Comparison of ENCODE assay signal across 24 mouse cellular contexts in genomic region chr13:73777578-73777977, GRCm38 (mm10). TPM values are rescaled to one million over a fixed set of nuclear protein-coding genes. Genes with fewer than 3 reads are reported as not detected.
DNase-seq lines count a peak whose midpoint lies in the region; ATAC-seq and TF ChIP-seq lines count a peak whose summit lies in the region.
"Had no signal": no experiment of that assay in that cellular context is flagged by ENCODE, and none has a peak within 500 bp of the region (broad histone marks: within the 10 kb centered on the region; RNA-seq: fewer than 3 reads in every experiment).

No protein-coding gene starts in this region.

- peak; percentile 52 to 62 for DNase-seq in lung, adult 18-20 months
- no peak for DNase-seq in lung, postnatal 10 days
- peak; percentile 19 for DNase-seq in lung, postnatal 0 days (ENCODE audit: low spot score)
- DNase-seq in lung, postnatal 4 days, result no peak
- peak; percentile 50 for DNase-seq in lung, postnatal 25 days (ENCODE audit: low spot score)
- no peak for DNase-seq in urinary bladder, postnatal 14 days (ENCODE audit: low spot score)
- DNase-seq in ovary, postnatal 36 days (ENCODE audit: low spot score), result no peak
- DNase-seq: adrenal gland, adult 8-10 months; adrenal gland, postnatal 14 days; adrenal gland, postnatal 36 days; cerebellum, adult 11-12 months; cerebellum, adult 8-10 months; cerebellum, adult 9-11 months; cerebellum, postnatal 14 days; cerebellum, postnatal 36 days; embryo, embryonic 11 days had no signal

- ATAC-seq in lung, postnatal 0 days, result peak; percentile 34
- ATAC-seq: forebrain, embryonic 14.5 days; forebrain, embryonic 16.5 days had no signal

- H3K27me3 ChIP-seq in lung, postnatal 0 days (replicated peaks; ENCODE audit: insufficient read depth, low read length), result no peaks in the 10 kb centered on the region
- no peaks in the 10 kb centered on the region for H3K27me3 ChIP-seq in small intestine, adult 2 months (ENCODE audit: control insufficient read depth, insufficient read depth, low read length)
- H3K27me3 ChIP-seq: embryonic facial prominence, embryonic 13.5 days; embryonic facial prominence, embryonic 15.5 days; forebrain, embryonic 12.5 days had no signal

- no peak overlapping the region for H3K27ac ChIP-seq in lung, postnatal 0 days (ENCODE audit: low read length)
- peak overlapping the region; percentile 5; the same call in 1 of the 2 replicates for H3K27ac ChIP-seq in small intestine, adult 2 months (ENCODE audit: insufficient read depth, low read depth, low read length)
- H3K27ac ChIP-seq: embryonic facial prominence, embryonic 13.5 days; embryonic facial prominence, embryonic 15.5 days; forebrain, embryonic 10.5 days; forebrain, embryonic 12.5 days had no signal

- H3K4me2 ChIP-seq in lung, postnatal 0 days (replicated peaks; ENCODE audit: low read depth, low read length), result no peak overlapping the region
- H3K4me2 ChIP-seq: embryonic facial prominence, embryonic 13.5 days; embryonic facial prominence, embryonic 15.5 days; forebrain, embryonic 12.5 days had no signal

- 58% methylated on average over 3 of the region's 3 CpGs for WGBS in lung, postnatal 0 days
- 55% methylated on average over 3 of the region's 3 CpGs for WGBS in small intestine, adult 2 months

- peaks cover 3% of the 10 kb centered on the region; the same call in 1 of the 2 replicates for H3K4me1 ChIP-seq in lung, postnatal 0 days (ENCODE audit: insufficient read depth, low read depth, low read length)
- peaks cover 44% of the 10 kb centered on the region for H3K4me1 ChIP-seq in small intestine, adult 2 months (ENCODE audit: control insufficient read depth, insufficient read depth, insufficient read length, low read length)

- no peak overlapping the region for H3K4me3 ChIP-seq in lung, postnatal 0 days (ENCODE audit: low read depth, low read length)
- no peak overlapping the region for H3K4me3 ChIP-seq in small intestine, adult 2 months (ENCODE audit: low read depth, low read length)
- H3K4me3 ChIP-seq: embryonic facial prominence, embryonic 13.5 days; embryonic facial prominence, embryonic 15.5 days; erythroblast, embryonic 14.5 days; forebrain, embryonic 10.5 days; forebrain, embryonic 12.5 days had no signal

- no peak for TF ChIP-seq EP300 in lung, postnatal 0 days (IDR thresholded peaks at IDR 0.05)

- H3K9me3 ChIP-seq in lung, postnatal 0 days (ENCODE audit: low read length), result no peaks in the 10 kb centered on the region
- H3K9me3 ChIP-seq: embryonic facial prominence, embryonic 13.5 days; embryonic facial prominence, embryonic 15.5 days; forebrain, embryonic 10.5 days; forebrain, embryonic 12.5 days had no signal

- no peaks in the 10 kb centered on the region for H3K36me3 ChIP-seq in lung, postnatal 0 days (ENCODE audit: insufficient read depth, low read length)
- peaks cover 21% of the 10 kb centered on the region for H3K36me3 ChIP-seq in small intestine, adult 2 months (ENCODE audit: control insufficient read depth, insufficient read depth, low read length)
- H3K36me3 ChIP-seq: embryonic facial prominence, embryonic 15.5 days had no signal

- no peak for TF ChIP-seq POLR2A in small intestine, adult 2 months (IDR thresholded peaks at IDR 0.05; ENCODE audit: low read depth, low read length)

- H3K9ac ChIP-seq in lung, postnatal 0 days (replicated peaks; ENCODE audit: low read depth), result no peak overlapping the region
- H3K9ac ChIP-seq: embryonic facial prominence, embryonic 13.5 days; embryonic facial prominence, embryonic 15.5 days; forebrain, embryonic 12.5 days had no signal

- 0 out of 2 replicates have a peak, but pooled peaks have one; percentile 14 for TF ChIP-seq CTCF in lung, postnatal 0 days (IDR thresholded peaks at IDR 0.05)
- TF ChIP-seq CTCF in small intestine, adult 2 months (IDR thresholded peaks at IDR 0.05; ENCODE audit: extremely low read depth, insufficient read length, insufficient replicate concordance, low read depth, low read length), result no peak

RNA-seq across cellular contexts. Expression of gene Slc12a7, which starts 44.7 kb away (rescaled TPM):
- polyA plus RNA-seq in lung, postnatal 0 days (2015; fragmentation: Nextera tagmentation; extraction: Ambion mirVana), result 10.4 and 10.5 TPM in 2 replicates
- polyA plus RNA-seq in small intestine, adult 2 months (2012; rRNA removed), result 74.3 and 147 TPM in 2 replicates

Comparison
In these comparisons a context has a peak if more than half of its experiments do, and no peak if none do; other contexts are left out.
1. DNase-seq: peak in lung, adult 18-20 months (2 of 2), lung, postnatal 0 days (single experiment) and lung, postnatal 25 days (single experiment); none in lung, postnatal 10 days (single experiment), lung, postnatal 4 days (0 of 2), urinary bladder, postnatal 14 days (single experiment) and ovary, postnatal 36 days (single experiment).